In genomic region chr7:125580625-125581316, GRCm38 (mm10) we compare ENCODE assay signal across 8 mouse cellular contexts. TPM values are rescaled to one million over a fixed set of nuclear protein-coding genes. Genes with fewer than 3 reads are reported as not detected.
DNase-seq lines count a peak whose midpoint lies in the region; ATAC-seq and TF ChIP-seq lines count a peak whose summit lies in the region.

No protein-coding gene starts in this region.

- peaks cover 8% of the 10 kb centered on the region for H3K4me1 ChIP-seq in heart, adult 2 months (ENCODE audit: control insufficient read depth, insufficient read depth, low read length)
- peaks cover 12% of the 10 kb centered on the region for H3K4me1 ChIP-seq in forebrain, embryonic 10.5 days
- peaks cover 10% of the 10 kb centered on the region for H3K4me1 ChIP-seq in limb, embryonic 12.5 days (replicated peaks)
- H3K4me1 ChIP-seq in stomach, embryonic 14.5 days (ENCODE audit: control insufficient read depth, insufficient read depth, low read length): peaks cover 25% of the 10 kb centered on the region; the same call in 1 of the 2 replicates

- H3K9me3 ChIP-seq in forebrain, embryonic 10.5 days: no peaks in the 10 kb centered on the region
- H3K9me3 ChIP-seq in limb, embryonic 12.5 days: no peaks in the 10 kb centered on the region
- no peaks in the 10 kb centered on the region for H3K9me3 ChIP-seq in stomach, embryonic 14.5 days (ENCODE audit: control insufficient read depth, low read depth, low read length)

- H3K4me3 ChIP-seq in heart, adult 2 months: peak overlapping the region; percentile 51
- peak overlapping the region; percentile 53 for H3K4me3 ChIP-seq in forebrain, embryonic 10.5 days
- H3K4me3 ChIP-seq in limb, embryonic 12.5 days (replicated peaks): peak overlapping the region; percentile 40
- H3K4me3 ChIP-seq in stomach, embryonic 14.5 days (ENCODE audit: low read depth, low read length): peak overlapping the region; percentile 27

- H3K27ac ChIP-seq in heart, adult 2 months: peak overlapping the region; percentile 82
- H3K27ac ChIP-seq in forebrain, embryonic 10.5 days: peak overlapping the region; percentile 73
- H3K27ac ChIP-seq in limb, embryonic 12.5 days: no peak overlapping the region
- H3K27ac ChIP-seq in stomach, embryonic 14.5 days (ENCODE audit: low read length): no peak overlapping the region

- WGBS in heart, adult 2 months: 9% methylated on average over 16 of the region's 16 CpGs
- WGBS in forebrain, embryonic 10.5 days: 10% methylated on average over 16 of the region's 16 CpGs
- WGBS in limb, embryonic 12.5 days: 6% methylated on average over 16 of the region's 16 CpGs
- WGBS in stomach, embryonic 14.5 days: 8% methylated on average over 16 of the region's 16 CpGs

- TF ChIP-seq POLR2A in heart, adult 2 months (IDR thresholded peaks at IDR 0.05; ENCODE audit: insufficient read depth, low read depth, low read length): no peak

- peak overlapping the region; percentile 71 for H3K9ac ChIP-seq in heart, adult 2 months (ENCODE audit: low read depth, low read length)
- peak overlapping the region; percentile 48 for H3K9ac ChIP-seq in limb, embryonic 12.5 days (replicated peaks)
- H3K9ac ChIP-seq in stomach, embryonic 14.5 days (replicated peaks; ENCODE audit: low read depth, low read length): 0 out of 2 replicates have a peak overlapping the region, but pooled peaks have one; percentile 21

- DNase-seq in heart, adult 2 months: no peak
- DNase-seq in heart, postnatal 36 days: no peak
- DNase-seq in forebrain, embryonic 10.5 days (ENCODE audit: extremely low spot score, low spot score): no peak
- DNase-seq in embryo, embryonic 10 days (ENCODE audit: low spot score): no peak
- DNase-seq in cerebellum, adult 11-12 months: no peak

- H3K4me2 ChIP-seq in limb, embryonic 12.5 days: peak overlapping the region; percentile 84
- H3K4me2 ChIP-seq in stomach, embryonic 14.5 days (replicated peaks; ENCODE audit: low read depth, low read length): peak overlapping the region; percentile 77

- peak; percentile 42 for ATAC-seq in CD4-positive, CD25-positive, alpha-beta regulatory T cell, adult 4 months
- ATAC-seq in limb, embryonic 12.5 days (ENCODE audit: insufficient number of reproducible peaks, insufficient read depth, low FRiP score, low TSS enrichment, low read depth): no peak
- no peak; the same call in 1 of the 2 replicates for ATAC-seq in stomach, embryonic 14.5 days (ENCODE audit: insufficient number of reproducible peaks, insufficient read depth, low FRiP score, low read depth)

- H3K27me3 ChIP-seq in heart, adult 2 months (ENCODE audit: control insufficient read depth, insufficient read depth, low read length): no peaks in the 10 kb centered on the region
- H3K27me3 ChIP-seq in forebrain, embryonic 10.5 days (ENCODE audit: poor library complexity, severe bottlenecking): peaks cover 9% of the 10 kb centered on the region; the same call in 1 of the 2 replicates
- no peaks in the 10 kb centered on the region for H3K27me3 ChIP-seq in limb, embryonic 12.5 days
- H3K27me3 ChIP-seq in stomach, embryonic 14.5 days (ENCODE audit: control insufficient read depth, insufficient read depth, low read length): no peaks in the 10 kb centered on the region

- no peak for TF ChIP-seq EP300 in heart, adult 2 months (IDR thresholded peaks at IDR 0.05; ENCODE audit: insufficient read depth, low read depth, low read length)

- no peak for TF ChIP-seq CTCF in heart, adult 2 months (IDR thresholded peaks at IDR 0.05)

- no peaks in the 10 kb centered on the region for H3K79me2 ChIP-seq in heart, adult 2 months (replicated peaks; ENCODE audit: control insufficient read depth, insufficient read depth, low read length)

- no peaks in the 10 kb centered on the region for H3K36me3 ChIP-seq in heart, adult 2 months (ENCODE audit: control insufficient read depth, insufficient read depth, low read length)
- H3K36me3 ChIP-seq in forebrain, embryonic 10.5 days (replicated peaks): no peaks in the 10 kb centered on the region
- H3K36me3 ChIP-seq in limb, embryonic 12.5 days: 0 out of 2 replicates have a peak, but pooled peaks cover under 1% of the 10 kb centered on the region
- H3K36me3 ChIP-seq in stomach, embryonic 14.5 days (ENCODE audit: control insufficient read depth, insufficient read depth, low read length): no peaks in the 10 kb centered on the region; the same call in 1 of the 2 replicates

- intact Hi-C loops in heart, adult 2 months (cut with DNase I): loop anchor here (1.0 to 5.0 kb wide), 4 partner anchors 28 to 108 kb away; partner anchors contain the start of gene Il4ra
- intact Hi-C loops in heart, postnatal 36 days (cut with DNase I): loop anchor here (1.0 to 2.0 kb wide), 5 partner anchors 28 to 160 kb away; partner anchors contain the start of genes Il4ra and Nsmce1

RNA-seq across cellular contexts. Expression of gene Il21r, which starts 22.5 kb away (rescaled TPM):
- total RNA-seq in heart, adult 2 months (2021): under 1 TPM; 0.48 to 0.60 TPM
- polyA plus RNA-seq in heart, adult 2 months (2012; rRNA removed): 1.8 and 2.3 TPM in 2 replicates
- under 1 TPM; 0.44 to 0.54 TPM for total RNA-seq in heart, postnatal 36 days (2021)
- polyA plus RNA-seq in CD4-positive, CD25-positive, alpha-beta regulatory T cell, adult 4 months (2017; shearing (Covaris generic)): 100 to 1,000 TPM in 1 of 2 experiments, 10 to 100 TPM in 1; 99.5 to 157 TPM
- polyA plus RNA-seq in forebrain, embryonic 10.5 days (2016; fragmentation: Nextera tagmentation; extraction: Ambion mirVana): 0.25 and 0.42 TPM in 2 replicates
- 0.20 and 0.54 TPM in 2 replicates for polyA plus RNA-seq in limb, embryonic 12.5 days (2016; fragmentation: Nextera tagmentation; extraction: Ambion mirVana)
- polyA plus RNA-seq in stomach, embryonic 14.5 days (2014; fragmentation: Nextera tagmentation; extraction: Ambion mirVana): 0.46 and 0.49 TPM in 2 replicates

RNA-seq across cellular contexts. Expression of gene Il4ra, which starts 28.9 kb away (rescaled TPM):
- 10 to 100 TPM; 13.2 to 20.1 TPM for total RNA-seq in heart, adult 2 months (2021)
- 14.3 and 19.1 TPM in 2 replicates for polyA plus RNA-seq in heart, adult 2 months (2012; rRNA removed)
- total RNA-seq in heart, postnatal 36 days (2021): 10 to 100 TPM; 13.2 to 19.1 TPM
- 100 to 1,000 TPM; 102 to 165 TPM for polyA plus RNA-seq in CD4-positive, CD25-positive, alpha-beta regulatory T cell, adult 4 months (2017; shearing (Covaris generic))
- 2.9 and 4.0 TPM in 2 replicates for polyA plus RNA-seq in forebrain, embryonic 10.5 days (2016; fragmentation: Nextera tagmentation; extraction: Ambion mirVana)
- 4.6 and 4.8 TPM in 2 replicates for polyA plus RNA-seq in limb, embryonic 12.5 days (2016; fragmentation: Nextera tagmentation; extraction: Ambion mirVana)
- 6.3 and 7.2 TPM in 2 replicates for polyA plus RNA-seq in stomach, embryonic 14.5 days (2014; fragmentation: Nextera tagmentation; extraction: Ambion mirVana)

Comparison
In these comparisons a context has a peak if more than half of its experiments do, and no peak if none do; other contexts are left out.
1. H3K27ac ChIP-seq: peak in heart, adult 2 months (single experiment) and forebrain, embryonic 10.5 days (single experiment); none in limb, embryonic 12.5 days (single experiment) and stomach, embryonic 14.5 days (single experiment).
2. H3K9ac ChIP-seq: peak in every context shown above with its lines; median percentile 71 in heart, adult 2 months; 48 in limb, embryonic 12.5 days; 21 in stomach, embryonic 14.5 days.
3. RNA of gene Il21r, which starts 22.5 kb away (polyA plus RNA-seq): 99.5 to 157 TPM in CD4-positive, CD25-positive, alpha-beta regulatory T cell, adult 4 months; 1.8 to 2.3 TPM in heart, adult 2 months, 0.46 to 0.49 TPM in stomach, embryonic 14.5 days, 0.25 to 0.42 TPM in forebrain, embryonic 10.5 days and 0.20 to 0.54 TPM in limb, embryonic 12.5 days; every median in the first group is over 10 times any median in the second.
4. Peak in every context shown above with its lines, with median percentiles within 50 percentile points of each other: H3K4me3 ChIP-seq.